Comparison of ENCODE assay signal across 8 mouse cellular contexts in genomic region chr19:36909676-36910292, GRCm38 (mm10). TPM values are rescaled to one million over a fixed set of nuclear protein-coding genes. Genes with fewer than 3 reads are reported as not detected.
DNase-seq lines count a peak whose midpoint lies in the region; ATAC-seq and TF ChIP-seq lines count a peak whose summit lies in the region.

No protein-coding gene starts in this region.

- H3K9ac ChIP-seq in heart, adult 2 months (ENCODE audit: low read depth, low read length): no peak overlapping the region
- no peak overlapping the region for H3K9ac ChIP-seq in embryonic facial prominence, embryonic 14.5 days (ENCODE audit: low read depth, low read length)
- no peak overlapping the region for H3K9ac ChIP-seq in kidney, embryonic 14.5 days (ENCODE audit: low read depth, low read length)

- no peak overlapping the region for H3K4me2 ChIP-seq in embryonic facial prominence, embryonic 14.5 days (ENCODE audit: low read depth, low read length)
- H3K4me2 ChIP-seq in kidney, embryonic 14.5 days (replicated peaks; ENCODE audit: low read depth, low read length): no peak overlapping the region

- no peak overlapping the region for H3K4me3 ChIP-seq in heart, adult 2 months
- H3K4me3 ChIP-seq in heart, embryonic 10.5 days: no peak overlapping the region
- no peak overlapping the region for H3K4me3 ChIP-seq in bone marrow macrophage, adult 2 months (ENCODE audit: insufficient read depth, low read length)
- H3K4me3 ChIP-seq in embryonic facial prominence, embryonic 14.5 days (ENCODE audit: low read depth, low read length): no peak overlapping the region
- no peak overlapping the region for H3K4me3 ChIP-seq in kidney, embryonic 14.5 days (ENCODE audit: low read length)

- TF ChIP-seq CTCF in heart, adult 2 months (IDR thresholded peaks at IDR 0.05): peak; percentile 63
- peak; percentile 40; the same call in 1 of the 2 replicates for TF ChIP-seq CTCF in bone marrow macrophage, adult 2 months (IDR thresholded peaks at IDR 0.05; ENCODE audit: low read depth, low read length)

- no peaks in the 10 kb centered on the region for H3K79me2 ChIP-seq in heart, adult 2 months (replicated peaks; ENCODE audit: control insufficient read depth, insufficient read depth, low read length)

- H3K27ac ChIP-seq in heart, adult 2 months: no peak overlapping the region
- no peak overlapping the region for H3K27ac ChIP-seq in heart, embryonic 10.5 days
- H3K27ac ChIP-seq in bone marrow macrophage, adult 2 months (ENCODE audit: insufficient read depth, low read depth, low read length): no peak overlapping the region
- no peak overlapping the region for H3K27ac ChIP-seq in embryonic facial prominence, embryonic 14.5 days (replicated peaks; ENCODE audit: low read depth, low read length)
- H3K27ac ChIP-seq in kidney, embryonic 14.5 days (ENCODE audit: low read depth, low read length): no peak overlapping the region

- no peak for TF ChIP-seq POLR2A in heart, adult 2 months (IDR thresholded peaks at IDR 0.05; ENCODE audit: insufficient read depth, low read depth, low read length)
- TF ChIP-seq POLR2A in bone marrow macrophage, adult 2 months (IDR thresholded peaks at IDR 0.05; ENCODE audit: borderline replicate concordance, low read depth, low read length): no peak

- 0 out of 2 replicates have a peak, but pooled peaks have one; percentile 42 for ATAC-seq in embryonic facial prominence, embryonic 14.5 days (ENCODE audit: low read depth)
- 0 out of 2 replicates have a peak, but pooled peaks have one; percentile 18 for ATAC-seq in kidney, embryonic 14.5 days (ENCODE audit: low FRiP score, low TSS enrichment)
- ATAC-seq in megakaryocyte progenitor cell, adult 5-6 weeks (replicated peaks; ENCODE audit: poor library complexity): peak; percentile 91

- DNase-seq in heart, adult 2 months: peak; percentile 24 to 65
- no peak for DNase-seq in heart, embryonic 10.5 days (ENCODE audit: low spot score)
- DNase-seq in CD4-positive, CD25-positive, alpha-beta regulatory T cell, adult 2 months (ENCODE audit: low read depth, low spot score): peak; percentile 82
- DNase-seq in embryonic facial prominence, embryonic 14.5 days (ENCODE audit: low spot score): no peak
- peak; percentile 71 to 92 for DNase-seq in spleen, postnatal 4 days (ENCODE audit: low spot score in 2 of 2)

- H3K27me3 ChIP-seq in heart, adult 2 months (ENCODE audit: control insufficient read depth, insufficient read depth, low read length): no peaks in the 10 kb centered on the region
- H3K27me3 ChIP-seq in heart, embryonic 10.5 days (ENCODE audit: insufficient read depth, poor library complexity, severe bottlenecking): no peaks in the 10 kb centered on the region
- no peaks in the 10 kb centered on the region for H3K27me3 ChIP-seq in embryonic facial prominence, embryonic 14.5 days (replicated peaks; ENCODE audit: control insufficient read depth, insufficient read depth, low read length)
- no peaks in the 10 kb centered on the region for H3K27me3 ChIP-seq in kidney, embryonic 14.5 days (ENCODE audit: control insufficient read depth, insufficient read depth, low read length)

- no peak for TF ChIP-seq EP300 in heart, adult 2 months (IDR thresholded peaks at IDR 0.05; ENCODE audit: insufficient read depth, low read depth, low read length)

- no peaks in the 10 kb centered on the region for H3K36me3 ChIP-seq in heart, adult 2 months (ENCODE audit: control insufficient read depth, insufficient read depth, low read length)
- H3K36me3 ChIP-seq in heart, embryonic 10.5 days: no peaks in the 10 kb centered on the region
- H3K36me3 ChIP-seq in embryonic facial prominence, embryonic 14.5 days (ENCODE audit: control insufficient read depth, insufficient read depth, low read length): no peaks in the 10 kb centered on the region
- no peaks in the 10 kb centered on the region for H3K36me3 ChIP-seq in kidney, embryonic 14.5 days (ENCODE audit: control insufficient read depth, insufficient read depth, low read length)

- no peaks in the 10 kb centered on the region for H3K9me3 ChIP-seq in heart, embryonic 10.5 days
- H3K9me3 ChIP-seq in embryonic facial prominence, embryonic 14.5 days (ENCODE audit: control insufficient read depth, low read length): no peaks in the 10 kb centered on the region
- H3K9me3 ChIP-seq in kidney, embryonic 14.5 days (ENCODE audit: control insufficient read depth, low read length): no peaks in the 10 kb centered on the region

- intact Hi-C loops in heart, adult 2 months (cut with DNase I): no loop called here

- no peaks in the 10 kb centered on the region for H3K4me1 ChIP-seq in heart, adult 2 months (ENCODE audit: control insufficient read depth, insufficient read depth, low read length)
- peaks cover 6% of the 10 kb centered on the region; the same call in 1 of the 2 replicates for H3K4me1 ChIP-seq in heart, embryonic 10.5 days
- peaks cover 3% of the 10 kb centered on the region; the same call in 1 of the 2 replicates for H3K4me1 ChIP-seq in bone marrow macrophage, adult 2 months (ENCODE audit: control insufficient read depth, insufficient read depth, low read length)
- no peaks in the 10 kb centered on the region for H3K4me1 ChIP-seq in embryonic facial prominence, embryonic 14.5 days (ENCODE audit: control insufficient read depth, insufficient read depth, low read length)
- no peaks in the 10 kb centered on the region for H3K4me1 ChIP-seq in kidney, embryonic 14.5 days (ENCODE audit: control insufficient read depth, insufficient read depth, low read length)

- 24% methylated on average over 9 of the region's 9 CpGs for WGBS in heart, adult 2 months
- WGBS in heart, embryonic 10.5 days: 18% methylated on average over 9 of the region's 9 CpGs
- WGBS in embryonic facial prominence, embryonic 14.5 days: 23% methylated on average over 9 of the region's 9 CpGs
- 28% methylated on average over 9 of the region's 9 CpGs for WGBS in kidney, embryonic 14.5 days

RNA-seq across cellular contexts. Expression of gene Fgfbp3, which starts 9.6 kb away (rescaled TPM):
- 1 to 10 TPM; 1.7 to 3.1 TPM for total RNA-seq in heart, adult 2 months (2021)
- 0.67 and 1.3 TPM in 2 replicates for polyA plus RNA-seq in heart, adult 2 months (2012; rRNA removed)
- polyA plus RNA-seq in heart, embryonic 10.5 days (2016; fragmentation: Nextera tagmentation; extraction: Ambion mirVana): 4.7 and 5.0 TPM in 2 replicates
- polyA plus RNA-seq in bone marrow macrophage, adult 2 months (2012; ENCODE audit: insufficient read depth, insufficient read length, missing spikeins): 2.1 and 2.3 TPM in 2 replicates
- polyA plus RNA-seq in embryonic facial prominence, embryonic 14.5 days (2014; fragmentation: Nextera tagmentation; extraction: Ambion mirVana): 3.3 and 4.1 TPM in 2 replicates
- polyA plus RNA-seq in kidney, embryonic 14.5 days (2014; fragmentation: Nextera tagmentation; extraction: Ambion mirVana): 4.9 and 6.0 TPM in 2 replicates
- 2.0 and 3.6 TPM in 2 replicates for total RNA-seq in megakaryocyte progenitor cell, adult 5-6 weeks (2015)
- 0.58 and 2.0 TPM in 2 replicates for total RNA-seq in megakaryocyte progenitor cell, adult 5-6 weeks (2017)

RNA-seq across cellular contexts. Expression of gene Btaf1, which starts 16.1 kb away (rescaled TPM):
- 10 to 100 TPM; 12.4 to 13.5 TPM for total RNA-seq in heart, adult 2 months (2021)
- 2.7 and 5.5 TPM in 2 replicates for polyA plus RNA-seq in heart, adult 2 months (2012; rRNA removed)
- 13.6 TPM in 2 replicates for polyA plus RNA-seq in heart, embryonic 10.5 days (2016; fragmentation: Nextera tagmentation; extraction: Ambion mirVana)
- 23.0 and 25.4 TPM in 2 replicates for polyA plus RNA-seq in bone marrow macrophage, adult 2 months (2012; ENCODE audit: insufficient read depth, insufficient read length, missing spikeins)
- 12.2 and 12.5 TPM in 2 replicates for polyA plus RNA-seq in embryonic facial prominence, embryonic 14.5 days (2014; fragmentation: Nextera tagmentation; extraction: Ambion mirVana)
- polyA plus RNA-seq in kidney, embryonic 14.5 days (2014; fragmentation: Nextera tagmentation; extraction: Ambion mirVana): 9.1 and 19.0 TPM in 2 replicates
- 39.9 and 45.4 TPM in 2 replicates for total RNA-seq in megakaryocyte progenitor cell, adult 5-6 weeks (2015)
- 51.6 and 71.5 TPM in 2 replicates for total RNA-seq in megakaryocyte progenitor cell, adult 5-6 weeks (2017)

Comparison
In these comparisons a context has a peak if more than half of its experiments do, and no peak if none do; other contexts are left out.
1. DNase-seq: peak in heart, adult 2 months (2 of 2), CD4-positive, CD25-positive, alpha-beta regulatory T cell, adult 2 months (single experiment) and spleen, postnatal 4 days (2 of 2); none in heart, embryonic 10.5 days (single experiment) and embryonic facial prominence, embryonic 14.5 days (single experiment).
2. ATAC-seq: peak in every context shown above with its lines; median percentile 91 in megakaryocyte progenitor cell, adult 5-6 weeks; 42 in embryonic facial prominence, embryonic 14.5 days; 18 in kidney, embryonic 14.5 days.